Mouse (Mus musculus) adipose tissue, adult 10 weeks (tissue): ENCODE measurements around the gene Efhd2. TPM values are rescaled to one million over a fixed set of nuclear protein-coding genes. Genes with fewer than 3 reads are reported as not detected.

Experiments
- polyA plus RNA-seq: library from polyadenylated mRNA; stranded (reverse); fragments of 350-450 nt; fragmentation: Illumina TruSeq; extraction: RNeasy Lipid Tissue Mini Kit (QIAGEN cat#74804); gene quantifications from one replicate; pipeline ENCODE4 v1.2.3, GENCODE M21; 2014; ENCODE audit warnings: low read depth, low replicate concordance

Gene Efhd2
- polyA plus RNA-seq: 32.8 TPM

DNA sequence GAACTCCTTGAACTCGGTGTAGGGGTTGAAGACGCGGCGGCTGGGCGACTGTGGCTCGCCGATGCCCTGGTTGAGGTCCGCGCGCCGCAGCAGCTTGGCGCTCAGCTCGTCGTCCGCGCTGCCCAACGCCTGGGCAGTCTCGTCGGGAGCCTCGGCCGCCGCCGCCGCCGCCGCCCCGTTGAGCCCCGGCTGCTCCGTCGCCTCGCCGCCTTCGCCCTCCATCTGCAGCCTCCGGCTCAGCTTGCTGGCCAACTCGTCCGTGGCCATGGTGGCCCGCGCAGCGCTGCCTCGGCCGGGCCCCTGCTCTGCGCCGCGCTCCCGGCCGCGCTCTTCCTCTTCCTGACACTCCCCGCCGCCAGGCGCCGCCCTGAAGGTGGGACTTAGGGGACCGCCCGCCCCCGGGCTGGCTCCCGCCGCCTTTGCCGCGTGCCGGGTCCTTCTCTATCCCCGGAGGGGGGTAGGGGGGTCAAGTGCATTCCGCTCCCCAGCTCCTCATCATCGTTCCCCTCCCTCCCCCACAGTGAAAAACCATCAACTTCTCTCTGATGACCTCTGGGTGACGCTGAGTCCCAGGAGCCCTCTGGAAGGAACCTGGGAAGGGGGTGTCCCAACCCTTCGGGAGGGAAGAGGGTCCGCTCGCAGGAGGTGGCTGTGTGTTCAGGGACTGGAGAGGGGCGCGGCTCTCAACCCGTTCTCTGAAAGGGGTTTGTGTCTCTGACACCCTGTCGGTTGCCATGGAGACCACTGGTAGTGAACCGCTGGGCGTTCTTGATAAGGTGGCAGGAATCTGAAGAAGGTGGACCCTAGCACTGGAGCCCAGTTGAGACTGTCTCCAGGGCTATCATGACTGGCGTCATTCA is at the start of gene Efhd2:
Efhd2 (minus strand) TSS at position 320 of the 860 bp plus-strand sequence.

GRCm38 (mm10) chr4:141845999-141846398 is 28.7 kb downstream of the Efhd2 start, which contains the start of gene Ctrc:
Gene Ctrc, minus strand, starts transcription at chr4:141846359.

GRCm38 (mm10) chr4:141826060-141826459 is 48.7 kb downstream of the Efhd2 start, which contains the start of gene Cela2a:
Gene Cela2a, minus strand, starts transcription at chr4:141826160.

Other genes starting within 250 kb of the Efhd2 start
- gene Plekhm2, start 210.0 kb downstream of the Efhd2 start, polyA plus RNA-seq: 35.6 TPM
- gene Rsc1a1, start 189.3 kb downstream of the Efhd2 start, polyA plus RNA-seq: 4.3 TPM
- gene Ddi2, start 151.5 kb downstream of the Efhd2 start, polyA plus RNA-seq: 17.4 TPM
- not detected for gene Agmat, start 128.2 kb downstream of the Efhd2 start, polyA plus RNA-seq
- gene Dnajc16, start 84.0 kb downstream of the Efhd2 start, polyA plus RNA-seq: 13.8 TPM
- 27.0 TPM for gene Casp9, start 81.3 kb downstream of the Efhd2 start, polyA plus RNA-seq
- gene Cela2a, start 48.8 kb downstream of the Efhd2 start, polyA plus RNA-seq: 1.7 TPM
- gene Ctrc, start 28.6 kb downstream of the Efhd2 start, polyA plus RNA-seq: not detected
- gene Fhad1, start 140.2 kb upstream of the Efhd2 start, polyA plus RNA-seq: 6.7 TPM
- 89.6 TPM for gene Tmem51, start 209.4 kb upstream of the Efhd2 start, polyA plus RNA-seq